Mouse (Mus musculus): Measurements from ENCODE around the gene Snx30. TPM values are rescaled to one million over a fixed set of nuclear protein-coding genes. Genes with fewer than 3 reads are reported as not detected.
A peak's percentile ranks its signal among the peaks of the same experiment; 100 is the strongest.

The Snx30 gene
- polyA plus RNA-seq, 1 experiment from 2014 or later = 16.8 TPM

GRCm38 (mm10) chr4:59901810-59902209 lies 96.2 kb downstream of the Snx30 start:
- DNase-seq (ENCODE audit: low spot score) = no peak

GRCm38 (mm10) chr4:59902547-59902946 lies 96.9 kb downstream of the Snx30 start:
- no peak for DNase-seq (ENCODE audit: low spot score)

- DNase-seq (ENCODE audit: low spot score) = no peak
Observed at GRCm38 (mm10) chr4:59907092-59907491, 101.5 kb downstream of the Snx30 start.

- no peak for DNase-seq (ENCODE audit: low spot score)
Observed at GRCm38 (mm10) chr4:59907657-59908230, 102.1 kb downstream of the Snx30 start.

GRCm38 (mm10) chr4:59908785-59909184 lies 103.1 kb downstream of the Snx30 start:
- no peak for DNase-seq (ENCODE audit: low spot score)

GRCm38 (mm10) chr4:59914608-59915403 lies 109.2 kb downstream of the Snx30 start, which contains the start of gene Slc46a2:
Slc46a2 (minus strand) TSS chr4:59915056.
- DNase-seq (ENCODE audit: low spot score) = no peak

- DNase-seq (ENCODE audit: low spot score) = no peak
Observed at GRCm38 (mm10) chr4:59917966-59918365, 112.3 kb downstream of the Snx30 start.

GRCm38 (mm10) chr4:59925082-59925481 lies 119.4 kb downstream of the Snx30 start:
- peak; percentile 45 for DNase-seq (ENCODE audit: low spot score)

GRCm38 (mm10) chr4:59927666-59928065 lies 122.0 kb downstream of the Snx30 start:
- no peak for DNase-seq (ENCODE audit: low spot score)

GRCm38 (mm10) chr4:59928347-59928746 lies 122.7 kb downstream of the Snx30 start:
- DNase-seq (ENCODE audit: low spot score) = peak; percentile 90

- DNase-seq (ENCODE audit: low spot score) = peak; percentile 54
Observed at GRCm38 (mm10) chr4:59932505-59933281, 127.1 kb downstream of the Snx30 start.

GRCm38 (mm10) chr4:59937543-59937942 lies 131.9 kb downstream of the Snx30 start:
- no peak for DNase-seq (ENCODE audit: low spot score)

Other genes starting within 250 kb of the Snx30 start
- 58.4 and 60.0 TPM in 2 replicates for gene Hsdl2, start 224.3 kb upstream of the Snx30 start, polyA plus RNA-seq (2015; fragmentation: Nextera tagmentation; extraction: Ambion mirVana)
- gene E130308A19Rik, start 179.6 kb upstream of the Snx30 start, polyA plus RNA-seq (2015; fragmentation: Nextera tagmentation; extraction: Ambion mirVana) = 12.0 and 13.7 TPM in 2 replicates
- 83.7 and 93.0 TPM in 2 replicates for gene Inip, start 4.3 kb upstream of the Snx30 start, polyA plus RNA-seq (2015; fragmentation: Nextera tagmentation; extraction: Ambion mirVana)
- 81.4 and 85.7 TPM in 2 replicates for gene Slc46a2, start 109.2 kb downstream of the Snx30 start, polyA plus RNA-seq (2015; fragmentation: Nextera tagmentation; extraction: Ambion mirVana)
- 0.18 and 0.20 TPM in 2 replicates for gene Mup4, start 154.9 kb downstream of the Snx30 start, polyA plus RNA-seq (2015; fragmentation: Nextera tagmentation; extraction: Ambion mirVana)
- 0.87 and 1.0 TPM in 2 replicates for gene Mup6, start 158.5 kb downstream of the Snx30 start, polyA plus RNA-seq (2015; fragmentation: Nextera tagmentation; extraction: Ambion mirVana)